11 mouse cellular contexts compared by ENCODE assay signal in the genomic region with DNA sequence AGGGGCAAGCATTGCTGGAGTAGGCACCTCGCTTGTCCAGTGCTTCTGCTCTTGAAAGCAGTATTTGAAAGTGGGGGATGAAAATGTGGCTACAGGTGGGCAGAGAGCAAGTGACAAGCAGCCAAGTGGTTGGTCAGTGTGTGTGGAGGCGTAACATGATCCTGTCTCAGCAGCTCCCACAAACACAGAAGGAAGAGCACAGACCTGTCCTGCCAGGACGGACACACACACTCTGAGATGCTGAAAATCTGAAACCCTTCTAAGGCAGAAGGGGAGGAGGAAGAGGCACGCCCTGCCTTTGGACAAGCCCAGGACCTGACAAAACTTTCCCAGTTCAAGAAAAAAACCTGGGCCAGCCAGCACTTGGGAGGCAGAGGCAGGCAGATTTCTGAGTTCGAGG. TPM values are rescaled to one million over a fixed set of nuclear protein-coding genes. Genes with fewer than 3 reads are reported as not detected.
DNase-seq lines count a peak whose midpoint lies in the region; ATAC-seq and TF ChIP-seq lines count a peak whose summit lies in the region.
"Had no signal": no experiment of that assay in that cellular context is flagged by ENCODE, and none has a peak within 500 bp of the region (broad histone marks: within the 10 kb centered on the region; RNA-seq: fewer than 3 reads in every experiment).

No protein-coding gene starts in this region.

- H3K4me2 ChIP-seq in kidney, embryonic 15.5 days, result 0 out of 2 replicates have a peak overlapping the region, but pooled peaks have one; percentile 7
- no peak overlapping the region for H3K4me2 ChIP-seq in hindbrain, embryonic 15.5 days
- peak overlapping the region; percentile 14; the same call in 1 of the 2 replicates for H3K4me2 ChIP-seq in neural tube, embryonic 13.5 days

- no peak for DNase-seq in gastrocnemius, adult 2 months
- no peak for DNase-seq in gastrocnemius, postnatal 10 days
- DNase-seq in kidney, postnatal 25 days, result no peak
- DNase-seq in testis, postnatal 14 days (ENCODE audit: low spot score), result no peak
- DNase-seq in urinary bladder, postnatal 25 days (ENCODE audit: low spot score), result no peak
- DNase-seq: gastrocnemius, postnatal 36 days; thymus, adult 18-20 months had no signal

- WGBS in kidney, embryonic 15.5 days, result 63% methylated on average over 5 of the region's 5 CpGs
- WGBS in hindbrain, embryonic 15.5 days, result 58% methylated on average over 5 of the region's 5 CpGs
- WGBS in neural tube, embryonic 13.5 days, result 52% methylated on average over 5 of the region's 5 CpGs

- H3K27me3 ChIP-seq in kidney, embryonic 15.5 days, result no peaks in the 10 kb centered on the region
- no peaks in the 10 kb centered on the region for H3K27me3 ChIP-seq in hindbrain, embryonic 15.5 days
- no peaks in the 10 kb centered on the region for H3K27me3 ChIP-seq in neural tube, embryonic 13.5 days

- H3K36me3 ChIP-seq in kidney, embryonic 15.5 days, result no peaks in the 10 kb centered on the region
- H3K36me3 ChIP-seq in hindbrain, embryonic 15.5 days, result no peaks in the 10 kb centered on the region
- H3K36me3 ChIP-seq in neural tube, embryonic 13.5 days, result no peaks in the 10 kb centered on the region

- no peaks in the 10 kb centered on the region for H3K9me3 ChIP-seq in kidney, embryonic 15.5 days (replicated peaks)
- no peaks in the 10 kb centered on the region for H3K9me3 ChIP-seq in hindbrain, embryonic 15.5 days
- H3K9me3 ChIP-seq in neural tube, embryonic 13.5 days, result no peaks in the 10 kb centered on the region

- H3K27ac ChIP-seq in gastrocnemius, adult 2 months, result peak overlapping the region; percentile 71
- H3K27ac ChIP-seq in kidney, embryonic 15.5 days, result peak overlapping the region; percentile 83
- peak overlapping the region; percentile 65; the same call in 1 of the 2 replicates for H3K27ac ChIP-seq in hindbrain, embryonic 15.5 days (replicated peaks)
- peak overlapping the region; percentile 73 for H3K27ac ChIP-seq in neural tube, embryonic 13.5 days (replicated peaks)
- H3K27ac ChIP-seq: liver, embryonic 14.5 days had no signal

- H3K4me3 ChIP-seq in gastrocnemius, adult 2 months, result peak overlapping the region; percentile 45
- no peak overlapping the region for H3K4me3 ChIP-seq in kidney, embryonic 15.5 days (replicated peaks)
- H3K4me3 ChIP-seq in hindbrain, embryonic 15.5 days, result no peak overlapping the region
- no peak overlapping the region for H3K4me3 ChIP-seq in neural tube, embryonic 13.5 days

- H3K9ac ChIP-seq in kidney, embryonic 15.5 days, result no peak overlapping the region
- no peak overlapping the region for H3K9ac ChIP-seq in hindbrain, embryonic 15.5 days
- H3K9ac ChIP-seq in neural tube, embryonic 13.5 days, result 0 out of 2 replicates have a peak overlapping the region, but pooled peaks have one; percentile 9
- H3K9ac ChIP-seq: liver, embryonic 14.5 days had no signal

- ATAC-seq in kidney, embryonic 15.5 days (replicated peaks; ENCODE audit: low FRiP score), result peak; percentile 50; the same call in 1 of the 2 replicates
- ATAC-seq in hindbrain, embryonic 15.5 days (ENCODE audit: low FRiP score, low read depth), result no peak
- no peak for ATAC-seq in neural tube, embryonic 13.5 days (ENCODE audit: low read depth)

- TF ChIP-seq CTCF in gastrocnemius, adult 2 months (IDR thresholded peaks at IDR 0.05), result no peak

- peaks cover 49% of the 10 kb centered on the region for H3K4me1 ChIP-seq in kidney, embryonic 15.5 days
- H3K4me1 ChIP-seq in hindbrain, embryonic 15.5 days (replicated peaks), result peaks cover 28% of the 10 kb centered on the region
- peaks cover 52% of the 10 kb centered on the region for H3K4me1 ChIP-seq in neural tube, embryonic 13.5 days (replicated peaks)

- intact Hi-C loops in gastrocnemius, adult 2 months (cut with DNase I), result loop anchor here (5.0 kb wide), 1 partner anchor 33 kb away; a partner anchor contains a TSS

RNA-seq across cellular contexts. Expression of a gene that starts 34.9 kb away (rescaled TPM):
- total RNA-seq in gastrocnemius, adult 2 months (2021), result 10 to 100 TPM; 42.0 to 49.3 TPM
- total RNA-seq in gastrocnemius, postnatal 10 days (2021), result 10 to 100 TPM; 37.3 to 38.0 TPM
- polyA plus RNA-seq in kidney, embryonic 15.5 days (2015; fragmentation: Nextera tagmentation; extraction: Ambion mirVana), result 30.2 and 33.1 TPM in 2 replicates
- polyA plus RNA-seq in hindbrain, embryonic 15.5 days (2015; fragmentation: Nextera tagmentation; extraction: Ambion mirVana), result 26.1 and 27.5 TPM in 2 replicates
- polyA plus RNA-seq in neural tube, embryonic 13.5 days (2015; fragmentation: Nextera tagmentation; extraction: Ambion mirVana), result 36.4 and 38.7 TPM in 2 replicates

RNA-seq across cellular contexts. Expression of a gene that starts 42.7 kb away (rescaled TPM):
- 10 to 100 TPM; 29.0 to 45.0 TPM for total RNA-seq in gastrocnemius, adult 2 months (2021)
- total RNA-seq in gastrocnemius, postnatal 10 days (2021), result 10 to 100 TPM; 40.1 to 55.2 TPM
- polyA plus RNA-seq in kidney, embryonic 15.5 days (2015; fragmentation: Nextera tagmentation; extraction: Ambion mirVana), result 105 and 111 TPM in 2 replicates
- 91.9 and 103 TPM in 2 replicates for polyA plus RNA-seq in hindbrain, embryonic 15.5 days (2015; fragmentation: Nextera tagmentation; extraction: Ambion mirVana)
- 103 and 124 TPM in 2 replicates for polyA plus RNA-seq in neural tube, embryonic 13.5 days (2015; fragmentation: Nextera tagmentation; extraction: Ambion mirVana)
